Mouse (Mus musculus) MEL (cell line): ENCODE measurements around the gene Sik1. TPM values are rescaled to one million over a fixed set of nuclear protein-coding genes. Genes with fewer than 3 reads are reported as not detected.

ENCODE experiments used
- DNase-seq: peaks from one replicate; pipeline ENCODE4 v3.0.0; 2011; ENCODE audit warnings: low read depth, low spot score
- H3K27ac ChIP-seq: 2 replicates; pipeline ENCODE4 v1.5.1; 2012; ENCODE audit warnings: low read depth, mild to moderate bottlenecking, control low read depth, low read length, moderate library complexity; ENCODE audit not compliant: control insufficient read depth
- H3K27me3 ChIP-seq, 2 experiments: fragments of 150-350 bp in 1 of 2; sonication (generic) in 1 of 2; 2 replicates each; pipeline ENCODE4 v1.6.1; 2012; ENCODE audit warnings: low read length in 2 of 2, mild to moderate bottlenecking in 2 of 2, improper control_type of control experiment in 1 of 2, moderate library complexity in 1 of 2; ENCODE audit not compliant: insufficient read depth in 2 of 2, control insufficient read depth in 1 of 2
- H3K36me3 ChIP-seq, 2 experiments: 2 replicates each; pipeline ENCODE4 v1.6.1; 2012 to 2014; ENCODE audit warnings: low read length in 2 of 2, improper control_type of control experiment in 1 of 2, inconsistent platforms in 1 of 2, mild to moderate bottlenecking in 1 of 2; ENCODE audit not compliant: insufficient read depth in 2 of 2, control insufficient read depth in 1 of 2
- H3K4me1 ChIP-seq, 2 experiments: fragments of 150-350 bp in 1 of 2; sonication (generic) in 1 of 2; 2 replicates each; pipeline ENCODE4 v1.6.1; 2012; ENCODE audit warnings: low read length in 2 of 2, improper control_type of control experiment in 1 of 2, mild to moderate bottlenecking in 1 of 2; ENCODE audit not compliant: insufficient read depth in 2 of 2, control insufficient read depth in 1 of 2
- H3K4me3 ChIP-seq, 2 experiments: fragments of 150-350 bp in 1 of 2; sonication (generic) in 1 of 2; 2 replicates each; pipeline ENCODE4 v1.5.1; 2012; ENCODE audit warnings: low read depth in 2 of 2, low read length in 2 of 2, mild to moderate bottlenecking in 2 of 2, moderate library complexity in 2 of 2, control low read depth in 1 of 2, improper control_type of control experiment in 1 of 2; ENCODE audit not compliant: control insufficient read depth in 1 of 2, insufficient read depth in 1 of 2
- H3K79me2 ChIP-seq: 2 replicates; pipeline ENCODE4 v1.6.1; 2012; ENCODE audit warnings: mild to moderate bottlenecking, low read length, moderate library complexity; ENCODE audit not compliant: control insufficient read depth, poor library complexity, insufficient read depth
- H3K9ac ChIP-seq: 2 replicates; pipeline ENCODE4 v1.6.1; 2012; ENCODE audit warnings: low read depth, mild to moderate bottlenecking, control low read depth, low read length, moderate library complexity; ENCODE audit not compliant: control insufficient read depth, poor library complexity, severe bottlenecking
- H3K9me3 ChIP-seq: fragments of 150-350 bp; sonication (generic); replicated peaks from 2 replicates; pipeline ENCODE4 v1.6.1; 2012; ENCODE audit warnings: mild to moderate bottlenecking, low read length, improper control_type of control experiment, moderate library complexity; ENCODE audit not compliant: insufficient read depth
- CHD1 ChIP-seq: IDR thresholded peaks from 2 replicates; pipeline ENCODE4 v1.6.1; 2012; ENCODE audit warnings: low read depth, mild to moderate bottlenecking, inconsistent platforms, low read length, improper control_type of control experiment
- CTCF ChIP-seq, 3 experiments: IDR thresholded peaks in 2 of 3; conservative IDR thresholded peaks in 1 of 3; 2 replicates each; pipeline ENCODE4 v1.5.1; 2011 to 2012; ENCODE audit warnings: low read length in 3 of 3, low read depth in 2 of 3, mild to moderate bottlenecking in 2 of 3, improper control_type of control experiment in 1 of 3, inconsistent platforms in 1 of 3, mixed read lengths in 1 of 3, moderate library complexity in 1 of 3; ENCODE audit not compliant: control insufficient read depth in 1 of 3, insufficient read depth in 1 of 3, poor library complexity in 1 of 3, severe bottlenecking in 1 of 3
- E2F4 ChIP-seq: IDR thresholded peaks from 2 replicates; pipeline ENCODE4 v1.6.1; 2011; ENCODE audit warnings: low read depth, low read length, improper control_type of control experiment, borderline replicate concordance
- ETS1 ChIP-seq: IDR thresholded peaks from 2 replicates; pipeline ENCODE4 v1.6.1; 2012; ENCODE audit warnings: low read depth, mild to moderate bottlenecking, inconsistent platforms, low read length, improper control_type of control experiment, moderate library complexity
- GATA1 ChIP-seq: IDR thresholded peaks from 2 replicates; pipeline ENCODE4 v1.6.1; 2011; ENCODE audit warnings: low read depth, low read length, improper control_type of control experiment
- JUND ChIP-seq: IDR thresholded peaks from 2 replicates; pipeline ENCODE4 v1.6.1; 2011; ENCODE audit warnings: low read depth, mild to moderate bottlenecking, improper control_type of control experiment, low read length
- KAT2A ChIP-seq: conservative IDR thresholded peaks from 2 replicates; pipeline ENCODE4 v1.6.1; 2012; ENCODE audit warnings: low read depth, low read length, improper control_type of control experiment, inconsistent platforms
- MAFK ChIP-seq: IDR thresholded peaks from 2 replicates; pipeline ENCODE4 v1.6.1; 2011; ENCODE audit warnings: low read depth, mild to moderate bottlenecking, low read length, improper control_type of control experiment, borderline replicate concordance
- MEF2A ChIP-seq: IDR thresholded peaks from 2 replicates; pipeline ENCODE4 v1.6.1; 2014; ENCODE audit warnings: low read depth, mild to moderate bottlenecking, inconsistent platforms, low read length, improper control_type of control experiment; ENCODE audit not compliant: poor library complexity, insufficient replicate concordance, severe bottlenecking; ENCODE audit errors: extremely low read depth
- MXI1 ChIP-seq: IDR thresholded peaks from 2 replicates; pipeline ENCODE4 v1.6.1; 2011; ENCODE audit warnings: mild to moderate bottlenecking, low read depth, low read length, improper control_type of control experiment
- MYC ChIP-seq: IDR thresholded peaks from 2 replicates; pipeline ENCODE4 v1.6.1; 2011; ENCODE audit warnings: low read depth, mild to moderate bottlenecking, low read length, improper control_type of control experiment, moderate library complexity
- NELFE ChIP-seq: IDR thresholded peaks from 2 replicates; pipeline ENCODE4 v1.6.1; 2011; ENCODE audit warnings: low read depth, low read length, improper control_type of control experiment
- POLR2A ChIP-seq, 2 experiments: IDR thresholded peaks; 2 replicates each; pipeline ENCODE4 v1.6.1; 2011 to 2012; ENCODE audit warnings: low read length in 2 of 2, mild to moderate bottlenecking in 2 of 2, control low read depth in 1 of 2, improper control_type of control experiment in 1 of 2, low read depth in 1 of 2, moderate library complexity in 1 of 2; ENCODE audit not compliant: control insufficient read depth in 1 of 2, insufficient read depth in 1 of 2, poor library complexity in 1 of 2
- POLR2AphosphoS2 ChIP-seq: IDR thresholded peaks from 2 replicates; pipeline ENCODE4 v1.6.1; 2011; ENCODE audit warnings: low read length, improper control_type of control experiment
- POLR2AphosphoS5 ChIP-seq: IDR thresholded peaks from 2 replicates; pipeline ENCODE4 v1.6.1; 2012; ENCODE audit warnings: low read depth, borderline replicate concordance, mild to moderate bottlenecking, inconsistent platforms, low read length, moderate library complexity, mixed read lengths
- RAD21 ChIP-seq: IDR thresholded peaks from 2 replicates; pipeline ENCODE4 v1.6.1; 2011; ENCODE audit warnings: mild to moderate bottlenecking, low read depth, low read length, improper control_type of control experiment
- SIN3A ChIP-seq: IDR thresholded peaks from 2 replicates; pipeline ENCODE4 v1.6.1; 2012; ENCODE audit warnings: low read length, improper control_type of control experiment, inconsistent platforms
- SMC3 ChIP-seq: IDR thresholded peaks from 2 replicates; pipeline ENCODE4 v1.6.1; 2011; ENCODE audit warnings: low read depth, low read length, improper control_type of control experiment
- TAL1 ChIP-seq: IDR thresholded peaks from 2 replicates; pipeline ENCODE4 v1.6.1; 2012; ENCODE audit warnings: mild to moderate bottlenecking, inconsistent platforms, low read length, moderate library complexity, mixed read lengths
- UBTF ChIP-seq: IDR thresholded peaks from 2 replicates; pipeline ENCODE4 v1.6.1; 2012; ENCODE audit warnings: low read depth, mild to moderate bottlenecking, inconsistent platforms, low read length, improper control_type of control experiment, moderate library complexity, borderline replicate concordance; ENCODE audit not compliant: insufficient read depth
- USF1 ChIP-seq: IDR thresholded peaks from 2 replicates; pipeline ENCODE4 v1.6.1; 2014; ENCODE audit warnings: low read depth, mild to moderate bottlenecking, inconsistent platforms, low read length, improper control_type of control experiment, moderate library complexity
- ZKSCAN1 ChIP-seq: IDR thresholded peaks from 2 replicates; pipeline ENCODE4 v1.6.1; 2012; ENCODE audit warnings: low read depth, mild to moderate bottlenecking, inconsistent platforms, low read length, improper control_type of control experiment, moderate library complexity
- ZMIZ1 ChIP-seq: IDR thresholded peaks from 2 replicates; pipeline ENCODE4 v1.6.1; 2012; ENCODE audit warnings: low read depth, mild to moderate bottlenecking, inconsistent platforms, low read length, improper control_type of control experiment, moderate library complexity
- ZNF384 ChIP-seq: IDR thresholded peaks from 2 replicates; pipeline ENCODE4 v1.6.1; 2012; ENCODE audit warnings: low read depth, mild to moderate bottlenecking, inconsistent platforms, low read length, improper control_type of control experiment
- polyA plus RNA-seq, 2 experiments: library from polyadenylated mRNA; stranded (reverse) in 1 of 2; unstranded in 1 of 2; fragments of >175 nt in 1 of 2; fragments of >200 nt in 1 of 2; gene quantifications; 2 replicates each; pipeline versions ENCODE4 v1.2.1 to v1.2.4; 2012; ENCODE audit warnings: low replicate concordance in 2 of 2, low read depth in 1 of 2; ENCODE audit not compliant: insufficient read length in 2 of 2, insufficient read depth in 1 of 2, missing spikeins in 1 of 2
- total RNA-seq: library from RNA; depleted of rRNA; stranded (reverse); fragments of 300-350 nt; gene quantifications from 2 replicates; pipeline ENCODE4 v1.2.3, GENCODE M21; 2012

The Sik1 gene
- total and polyA plus RNA-seq, 3 experiments: 5.5 to 10.4 TPM; not detected in 1

DNA sequence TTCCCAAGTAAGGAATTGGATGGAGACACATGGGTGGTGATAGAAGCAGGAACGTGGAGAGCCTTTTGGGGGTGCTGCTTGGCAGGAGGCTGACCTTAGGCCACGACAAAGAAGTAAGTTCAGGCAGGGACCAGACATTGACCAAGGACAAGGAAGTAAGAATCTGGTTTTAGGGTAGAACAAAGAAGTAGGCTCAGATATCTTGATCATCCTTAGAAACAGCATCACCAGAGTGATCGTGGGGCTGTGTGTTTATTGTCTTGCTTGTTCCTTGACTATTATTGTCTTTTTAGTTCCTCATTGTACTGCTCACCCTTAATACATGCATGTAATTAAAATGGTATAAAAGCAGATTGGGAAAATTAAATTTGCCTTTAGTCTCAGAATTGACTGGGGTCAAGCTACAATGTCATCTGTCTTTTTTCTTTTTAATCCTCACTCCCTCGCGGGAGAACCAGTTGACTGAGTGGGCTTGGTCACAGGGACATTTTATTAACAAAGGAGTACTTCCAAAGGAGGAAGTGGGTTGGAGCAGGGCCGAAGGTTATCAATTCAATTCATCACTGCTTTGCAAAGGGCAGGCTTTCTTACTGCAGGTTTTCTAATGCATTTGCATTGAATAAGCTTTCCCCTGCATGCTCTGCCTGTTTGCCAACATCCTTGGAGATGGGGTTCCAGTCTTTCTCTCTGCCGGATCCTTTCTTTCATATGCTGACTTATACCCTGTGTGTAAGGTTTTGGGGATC lies 53.2 kb downstream of the Sik1 start:
- no peak overlapping the region for H3K9ac ChIP-seq
- H3K79me2 ChIP-seq: no peaks in the 10 kb centered on the region
- H3K27me3 ChIP-seq: no peaks in the 10 kb centered on the region
- no peak overlapping the region for H3K4me3 ChIP-seq
- DNase-seq: no peak
- no peak for TF ChIP-seq MXI1
- TF ChIP-seq MAFK: no peak
- TF ChIP-seq JUND: no peak
- no peak for TF ChIP-seq SMC3
- TF ChIP-seq MEF2A: no peak
- no peak for TF ChIP-seq MYC
- TF ChIP-seq ETS1: no peak
- no peak for TF ChIP-seq GATA1
- TF ChIP-seq UBTF: no peak
- TF ChIP-seq E2F4: no peak
- TF ChIP-seq USF1: no peak
- TF ChIP-seq CHD1: no peak
- TF ChIP-seq POLR2A (IDR thresholded peaks at IDR 0.05; ENCODE audit: control insufficient read depth in 1 of 2, insufficient read depth in 1 of 2, low read depth in 1 of 2, low read length in 2 of 2, poor library complexity in 1 of 2): no peak
- TF ChIP-seq SIN3A: no peak
- no peak for TF ChIP-seq RAD21
- H3K9me3 ChIP-seq: no peaks in the 10 kb centered on the region
- H3K36me3 ChIP-seq: no peaks in the 10 kb centered on the region
- H3K4me1 ChIP-seq: no peaks in the 10 kb centered on the region
- H3K27ac ChIP-seq: no peak overlapping the region

DNA sequence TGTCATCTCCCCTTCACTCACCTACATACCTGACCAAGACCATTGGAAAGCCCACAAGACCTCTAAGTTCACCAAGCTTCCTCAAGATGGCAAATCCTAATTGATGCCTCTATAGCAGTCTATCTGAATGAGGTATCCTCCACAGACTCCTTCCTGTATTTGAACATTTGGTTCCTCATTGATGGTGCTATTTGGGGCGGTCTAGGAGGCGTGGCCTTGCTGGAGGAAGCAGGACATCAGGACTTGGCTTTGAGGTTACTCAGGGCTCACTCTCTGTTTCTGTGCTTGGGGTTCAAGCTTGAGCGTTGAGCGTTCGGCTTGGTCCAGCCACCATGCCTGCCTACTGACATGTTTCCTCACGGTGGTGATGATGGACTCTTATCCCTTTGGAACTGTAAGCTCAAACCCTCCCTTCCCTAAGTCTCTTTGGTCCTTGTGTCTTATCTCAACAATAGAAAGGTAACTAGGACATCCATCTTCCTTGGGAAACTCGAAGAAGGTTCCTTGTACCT lies 54.7 kb downstream of the Sik1 start:
- DNase-seq: no peak
- 0 out of 4 replicates have a peak, but pooled peaks cover 0 to 1% of the 10 kb centered on the region in 2 experiments for H3K27me3 ChIP-seq

More for the DNA sequence above, 54.7 kb downstream of the Sik1 start:
- H3K36me3 ChIP-seq: no peaks in the 10 kb centered on the region
- no peaks in the 10 kb centered on the region for H3K79me2 ChIP-seq
- H3K4me1 ChIP-seq: no peaks in the 10 kb centered on the region
- no peak overlapping the region for H3K9ac ChIP-seq
- no peak overlapping the region for H3K4me3 ChIP-seq
- no peaks in the 10 kb centered on the region for H3K9me3 ChIP-seq
- H3K27ac ChIP-seq: no peak overlapping the region
- TF ChIP-seq TAL1: no peak
- no peak for TF ChIP-seq NELFE
- TF ChIP-seq CTCF (IDR thresholded peaks at IDR 0.05 in 2 of 3, conservative IDR thresholded peaks at IDR 0.05 in 1 of 3; ENCODE audit: control insufficient read depth in 1 of 3, insufficient read depth in 1 of 3, low read depth in 2 of 3, low read length in 3 of 3, poor library complexity in 1 of 3, severe bottlenecking in 1 of 3): no peak
- no peak for TF ChIP-seq ZKSCAN1
- no peak for TF ChIP-seq SMC3
- TF ChIP-seq UBTF: no peak
- TF ChIP-seq USF1: no peak
- TF ChIP-seq CHD1: no peak
- no peak for TF ChIP-seq ZNF384
- no peak for TF ChIP-seq POLR2AphosphoS2
- no peak for TF ChIP-seq KAT2A
- no peak for TF ChIP-seq POLR2AphosphoS5
- TF ChIP-seq ZMIZ1: no peak
- TF ChIP-seq, all 39 proteins: peak for 0
